ENCODE assay signal across 8 mouse cellular contexts in genomic region chr6:5410697-5411391, GRCm38 (mm10). TPM values are rescaled to one million over a fixed set of nuclear protein-coding genes. Genes with fewer than 3 reads are reported as not detected.
A peak's percentile ranks its signal among the peaks of the same experiment; 100 is the strongest.
DNase-seq lines count a peak whose midpoint lies in the region; ATAC-seq and TF ChIP-seq lines count a peak whose summit lies in the region.

No protein-coding gene starts in this region.

- intact Hi-C loops in gastrocnemius, postnatal 14 days (cut with DNase I; ENCODE audit: low total_unique reads) = loop anchor here (2.0 to 5.0 kb wide), 2 partner anchors 76 to 178 kb away; no protein-coding TSS in a partner anchor

- H3K4me3 ChIP-seq in intestine, postnatal 0 days (ENCODE audit: low read depth, low read length) = no peak overlapping the region
- H3K4me3 ChIP-seq in stomach, embryonic 14.5 days (ENCODE audit: low read depth, low read length) = no peak overlapping the region

- H3K27me3 ChIP-seq in intestine, postnatal 0 days (replicated peaks; ENCODE audit: control insufficient read depth, insufficient read depth, low read length) = no peaks in the 10 kb centered on the region
- no peaks in the 10 kb centered on the region for H3K27me3 ChIP-seq in stomach, embryonic 14.5 days (ENCODE audit: control insufficient read depth, insufficient read depth, low read length)

- no peak overlapping the region for H3K27ac ChIP-seq in intestine, postnatal 0 days (ENCODE audit: low read depth, low read length)
- H3K27ac ChIP-seq in stomach, embryonic 14.5 days (ENCODE audit: low read length) = no peak overlapping the region

- peak; percentile 57 for DNase-seq in layer of hippocampus, adult 11-12 months (ENCODE audit: low spot score)
- no peak for DNase-seq in layer of hippocampus, adult 9-10 months (ENCODE audit: low spot score)
- DNase-seq in cerebellum, postnatal 36 days = peak; percentile 41 to 44
- DNase-seq in gastrocnemius, postnatal 14 days = peak; percentile 70
- DNase-seq in liver = peak; percentile 72
- peak; percentile 56 for DNase-seq in natural killer cell, adult 2 months (ENCODE audit: low spot score in 2 of 2)

- no peaks in the 10 kb centered on the region for H3K9me3 ChIP-seq in intestine, postnatal 0 days (ENCODE audit: control insufficient read depth)
- no peaks in the 10 kb centered on the region for H3K9me3 ChIP-seq in stomach, embryonic 14.5 days (ENCODE audit: control insufficient read depth, low read depth, low read length)

- no peak overlapping the region for H3K4me2 ChIP-seq in intestine, postnatal 0 days (replicated peaks; ENCODE audit: low read depth)
- no peak overlapping the region for H3K4me2 ChIP-seq in stomach, embryonic 14.5 days (replicated peaks; ENCODE audit: low read depth, low read length)

- no peaks in the 10 kb centered on the region for H3K36me3 ChIP-seq in intestine, postnatal 0 days (ENCODE audit: control insufficient read depth, insufficient read depth)
- H3K36me3 ChIP-seq in stomach, embryonic 14.5 days (ENCODE audit: control insufficient read depth, insufficient read depth, low read length) = no peaks in the 10 kb centered on the region

- peak; percentile 98 for TF ChIP-seq CTCF in intestine, postnatal 0 days (IDR thresholded peaks at IDR 0.05; ENCODE audit: low read depth)

- no peak overlapping the region for H3K9ac ChIP-seq in intestine, postnatal 0 days (ENCODE audit: low read depth, low read length)
- no peak overlapping the region for H3K9ac ChIP-seq in stomach, embryonic 14.5 days (replicated peaks; ENCODE audit: low read depth, low read length)

- H3K4me1 ChIP-seq in intestine, postnatal 0 days (replicated peaks; ENCODE audit: control insufficient read depth, insufficient read depth, low read length) = no peaks in the 10 kb centered on the region
- 0 out of 2 replicates have a peak, but pooled peaks cover 3% of the 10 kb centered on the region for H3K4me1 ChIP-seq in stomach, embryonic 14.5 days (ENCODE audit: control insufficient read depth, insufficient read depth, low read length)

- 42% methylated on average over 6 of the region's 6 CpGs for WGBS in intestine, postnatal 0 days
- 40% methylated on average over 6 of the region's 6 CpGs for WGBS in stomach, embryonic 14.5 days

- ATAC-seq in intestine, postnatal 0 days = peak; percentile 91
- peak; percentile 67 for ATAC-seq in stomach, embryonic 14.5 days (ENCODE audit: insufficient number of reproducible peaks, insufficient read depth, low FRiP score, low read depth)

RNA-seq across cellular contexts. Expression of gene Asb4, which starts 27.7 kb away (rescaled TPM):
- 1 to 10 TPM; 7.3 to 9.3 TPM for total RNA-seq in gastrocnemius, postnatal 14 days (2021)
- 1.3 and 1.8 TPM in 2 replicates for polyA plus RNA-seq in intestine, postnatal 0 days (2015; fragmentation: Nextera tagmentation; extraction: Ambion mirVana)
- 12.4 and 15.8 TPM in 2 replicates for polyA plus RNA-seq in stomach, embryonic 14.5 days (2014; fragmentation: Nextera tagmentation; extraction: Ambion mirVana)
